In the genomic region with DNA sequence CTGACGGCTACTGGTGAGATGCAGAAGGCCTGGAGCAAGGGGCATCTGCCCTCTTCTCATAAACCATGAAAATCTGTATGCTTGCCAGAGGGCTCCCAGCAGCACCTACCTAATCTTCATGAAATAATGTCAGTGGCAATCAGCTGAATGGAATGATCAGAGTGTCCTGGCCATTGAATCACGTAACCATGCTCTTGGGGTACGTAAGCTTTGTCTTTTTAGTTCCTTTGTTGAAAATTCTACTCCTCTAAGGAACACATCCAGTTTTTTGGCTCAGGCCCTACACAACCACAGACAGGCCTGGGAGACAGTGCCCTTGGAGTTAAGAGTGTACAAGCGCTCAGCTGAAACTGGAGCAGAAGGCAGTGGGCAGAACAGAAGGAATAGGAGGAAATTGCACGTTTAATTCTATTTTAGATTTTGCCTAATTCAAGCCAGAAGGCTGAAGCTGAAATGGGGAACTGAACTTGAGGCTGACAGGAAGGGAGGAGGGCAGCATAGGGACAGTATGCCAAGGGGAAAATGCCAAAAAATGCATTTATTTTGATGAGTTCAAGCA, we compare ENCODE assay signal across 10 mouse cellular contexts.
A peak's percentile ranks its signal among the peaks of the same experiment; 100 is the strongest.
DNase-seq lines count a peak whose midpoint lies in the region; ATAC-seq and TF ChIP-seq lines count a peak whose summit lies in the region.
"Had no signal": no experiment of that assay in that cellular context is flagged by ENCODE, and none has a peak within 500 bp of the region (broad histone marks: within the 10 kb centered on the region; RNA-seq: fewer than 3 reads in every experiment).

No protein-coding gene starts in this region.

- H3K9me3 ChIP-seq in forebrain, embryonic 16.5 days (ENCODE audit: control insufficient read depth, low read length): no peaks in the 10 kb centered on the region
- no peaks in the 10 kb centered on the region for H3K9me3 ChIP-seq in forebrain, embryonic 12.5 days
- H3K9me3 ChIP-seq in midbrain, postnatal 0 days (ENCODE audit: low read length): no peaks in the 10 kb centered on the region
- no peaks in the 10 kb centered on the region for H3K9me3 ChIP-seq in midbrain, embryonic 13.5 days
- H3K9me3 ChIP-seq in forebrain, embryonic 15.5 days: no peaks in the 10 kb centered on the region
- H3K9me3 ChIP-seq: hindbrain, embryonic 10.5 days had no signal

- peak; percentile 24 for DNase-seq in midbrain, postnatal 0 days (ENCODE audit: low spot score)
- peak; percentile 39 to 54 for DNase-seq in layer of hippocampus, adult 8-10 months (ENCODE audit: low spot score in 2 of 2)
- DNase-seq in telencephalon, adult 2 months (ENCODE audit: low read depth, low spot score): peak; percentile 77
- DNase-seq in embryo, embryonic 9.5 days (ENCODE audit: extremely low spot score): no peak
- DNase-seq: thymus, postnatal 36 days had no signal

- H3K4me1 ChIP-seq in forebrain, embryonic 16.5 days (replicated peaks; ENCODE audit: control insufficient read depth, insufficient read depth, low read length): no peaks in the 10 kb centered on the region; the same call in 1 of the 2 replicates
- H3K4me1 ChIP-seq in forebrain, embryonic 12.5 days: no peaks in the 10 kb centered on the region
- H3K4me1 ChIP-seq in midbrain, postnatal 0 days (ENCODE audit: insufficient read depth, low read length): no peaks in the 10 kb centered on the region
- H3K4me1 ChIP-seq in midbrain, embryonic 13.5 days (replicated peaks): no peaks in the 10 kb centered on the region
- H3K4me1 ChIP-seq in forebrain, embryonic 15.5 days: no peaks in the 10 kb centered on the region
- H3K4me1 ChIP-seq: hindbrain, embryonic 10.5 days had no signal

- peaks cover 20% of the 10 kb centered on the region for H3K36me3 ChIP-seq in forebrain, embryonic 16.5 days (ENCODE audit: control insufficient read depth, insufficient read depth)
- H3K36me3 ChIP-seq in forebrain, embryonic 12.5 days (replicated peaks): peaks cover 56% of the 10 kb centered on the region
- peaks cover 55% of the 10 kb centered on the region for H3K36me3 ChIP-seq in midbrain, postnatal 0 days (ENCODE audit: insufficient read depth, low read length)
- H3K36me3 ChIP-seq in midbrain, embryonic 13.5 days: peaks cover 79% of the 10 kb centered on the region
- H3K36me3 ChIP-seq in forebrain, embryonic 15.5 days: peaks cover 51% of the 10 kb centered on the region

- no peak overlapping the region for H3K4me2 ChIP-seq in forebrain, embryonic 16.5 days (ENCODE audit: low read length)
- H3K4me2 ChIP-seq in forebrain, embryonic 12.5 days: no peak overlapping the region
- H3K4me2 ChIP-seq in midbrain, postnatal 0 days (ENCODE audit: low read depth, low read length, poor library complexity, severe bottlenecking): no peak overlapping the region
- H3K4me2 ChIP-seq in midbrain, embryonic 13.5 days (replicated peaks): no peak overlapping the region
- H3K4me2 ChIP-seq in forebrain, embryonic 15.5 days (replicated peaks): no peak overlapping the region

- H3K4me3 ChIP-seq in forebrain, embryonic 16.5 days (replicated peaks; ENCODE audit: low read length): no peak overlapping the region
- H3K4me3 ChIP-seq in forebrain, embryonic 12.5 days (replicated peaks): no peak overlapping the region
- no peak overlapping the region for H3K4me3 ChIP-seq in midbrain, postnatal 0 days (ENCODE audit: low read depth, low read length)
- H3K4me3 ChIP-seq in midbrain, embryonic 13.5 days (replicated peaks): no peak overlapping the region
- no peak overlapping the region for H3K4me3 ChIP-seq in forebrain, embryonic 15.5 days
- H3K4me3 ChIP-seq: hindbrain, embryonic 10.5 days had no signal

- H3K27ac ChIP-seq in forebrain, embryonic 16.5 days (ENCODE audit: low read length): 0 out of 2 replicates have a peak overlapping the region, but pooled peaks have one; percentile 45
- no peak overlapping the region for H3K27ac ChIP-seq in forebrain, embryonic 12.5 days
- H3K27ac ChIP-seq in midbrain, postnatal 0 days (ENCODE audit: low read depth, low read length): no peak overlapping the region
- H3K27ac ChIP-seq in midbrain, embryonic 13.5 days: no peak overlapping the region
- no peak overlapping the region for H3K27ac ChIP-seq in forebrain, embryonic 15.5 days (replicated peaks)
- H3K27ac ChIP-seq: hindbrain, embryonic 10.5 days had no signal

- 77% methylated on average over 5 of the region's 5 CpGs for WGBS in forebrain, embryonic 16.5 days
- WGBS in forebrain, embryonic 12.5 days: 89% methylated on average over 5 of the region's 5 CpGs
- 62% methylated on average over 5 of the region's 5 CpGs for WGBS in midbrain, postnatal 0 days
- 78% methylated on average over 5 of the region's 5 CpGs for WGBS in midbrain, embryonic 13.5 days
- WGBS in forebrain, embryonic 15.5 days: 80% methylated on average over 5 of the region's 5 CpGs

- no peak for TF ChIP-seq CTCF in midbrain, postnatal 0 days (IDR thresholded peaks at IDR 0.05)

- ATAC-seq in forebrain, embryonic 16.5 days: no peak
- no peak for ATAC-seq in forebrain, embryonic 12.5 days (ENCODE audit: low FRiP score)
- no peak for ATAC-seq in midbrain, postnatal 0 days (ENCODE audit: low FRiP score)
- no peak for ATAC-seq in midbrain, embryonic 13.5 days
- no peak for ATAC-seq in forebrain, embryonic 15.5 days (replicated peaks)

- no peaks in the 10 kb centered on the region for H3K27me3 ChIP-seq in forebrain, embryonic 16.5 days (replicated peaks; ENCODE audit: control insufficient read depth, insufficient read depth, low read length)
- no peaks in the 10 kb centered on the region for H3K27me3 ChIP-seq in forebrain, embryonic 12.5 days
- H3K27me3 ChIP-seq in midbrain, postnatal 0 days (ENCODE audit: insufficient read depth, low read length): no peaks in the 10 kb centered on the region
- H3K27me3 ChIP-seq in midbrain, embryonic 13.5 days: no peaks in the 10 kb centered on the region
- H3K27me3 ChIP-seq in forebrain, embryonic 15.5 days: no peaks in the 10 kb centered on the region

- no peak overlapping the region for H3K9ac ChIP-seq in forebrain, embryonic 16.5 days (replicated peaks; ENCODE audit: low read depth, low read length)
- H3K9ac ChIP-seq in forebrain, embryonic 12.5 days: no peak overlapping the region
- H3K9ac ChIP-seq in midbrain, postnatal 0 days (replicated peaks; ENCODE audit: low read length, poor library complexity, severe bottlenecking): no peak overlapping the region
- no peak overlapping the region for H3K9ac ChIP-seq in midbrain, embryonic 13.5 days (replicated peaks)
- no peak overlapping the region for H3K9ac ChIP-seq in forebrain, embryonic 15.5 days (replicated peaks)
